Comparison of ENCODE assay signal across 8 mouse cellular contexts in the genomic region with DNA sequence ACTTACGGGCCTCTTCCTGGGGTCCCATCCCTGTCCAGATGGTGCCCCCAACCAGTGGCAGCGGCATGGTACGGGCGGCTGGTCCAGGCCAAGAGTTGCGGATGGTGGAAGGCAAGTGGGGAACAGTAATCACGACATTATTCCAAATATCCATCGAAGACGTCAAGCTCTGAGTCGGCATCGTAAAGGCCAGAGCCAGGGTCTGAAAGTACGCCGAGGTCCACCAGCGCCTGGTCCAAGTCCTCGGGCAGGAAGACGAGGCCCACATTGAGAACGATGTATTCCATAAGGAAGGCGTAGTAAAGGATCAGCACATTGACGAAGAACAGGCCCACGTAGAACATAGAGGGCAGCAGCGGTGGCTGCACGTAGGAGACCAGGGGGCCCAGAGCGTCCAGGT. TPM values are rescaled to one million over a fixed set of nuclear protein-coding genes. Genes with fewer than 3 reads are reported as not detected.
DNase-seq lines count a peak whose midpoint lies in the region; ATAC-seq and TF ChIP-seq lines count a peak whose summit lies in the region.

No protein-coding gene starts in this region.

- no peak for TF ChIP-seq RAD21 in CH12.LX (IDR thresholded peaks at IDR 0.05; ENCODE audit: low read depth, low read length)

- no peak for TF ChIP-seq EP300 in heart, adult 2 months (IDR thresholded peaks at IDR 0.05; ENCODE audit: insufficient read depth, low read depth, low read length)
- TF ChIP-seq EP300 in CH12.LX (IDR thresholded peaks at IDR 0.05; ENCODE audit: low read length) = no peak
- no peak for TF ChIP-seq EP300 in lung, postnatal 0 days (IDR thresholded peaks at IDR 0.05)

- peak; percentile 4; the same call in 1 of the 2 replicates for ATAC-seq in embryonic facial prominence, embryonic 13.5 days (ENCODE audit: insufficient number of reproducible peaks, insufficient read depth, low FRiP score, low TSS enrichment, low read depth)
- no peak; the same call in 1 of the 2 replicates for ATAC-seq in hindbrain, embryonic 16.5 days
- no peak for ATAC-seq in lung, postnatal 0 days
- ATAC-seq in inflammation-experienced regulatory T-cells, adult 6 months = no peak

- in situ Hi-C loops in CH12.LX (cut with MboI; ENCODE audit: low pct_ligation_motif_present, low pct_unique_long_range_greater_than_20kb, low sequenced_read_pairs) = loop anchor here (25.0 kb wide), 1 partner anchor 455 kb away; no protein-coding TSS in a partner anchor

- no peak for TF ChIP-seq CTCF in heart, adult 2 months (IDR thresholded peaks at IDR 0.05)
- TF ChIP-seq CTCF in CH12.LX (conservative IDR thresholded peaks at IDR 0.05 in 1 of 2, IDR thresholded peaks at IDR 0.05 in 1 of 2; ENCODE audit: low read depth in 2 of 2, low read length in 2 of 2) = no peak
- no peak for TF ChIP-seq CTCF in lung, postnatal 0 days (IDR thresholded peaks at IDR 0.05)

- no peaks in the 10 kb centered on the region for H3K9me3 ChIP-seq in CH12.LX (replicated peaks; ENCODE audit: low read length)
- H3K9me3 ChIP-seq in embryonic facial prominence, embryonic 13.5 days = no peaks in the 10 kb centered on the region
- no peaks in the 10 kb centered on the region for H3K9me3 ChIP-seq in hindbrain, embryonic 16.5 days (ENCODE audit: control insufficient read depth, low read length)
- no peaks in the 10 kb centered on the region for H3K9me3 ChIP-seq in lung, postnatal 0 days (ENCODE audit: low read length)

- peak overlapping the region; percentile 76 for H3K9ac ChIP-seq in heart, adult 2 months (ENCODE audit: low read depth, low read length)
- H3K9ac ChIP-seq in CH12.LX (ENCODE audit: insufficient read depth, low read depth) = peak overlapping the region; percentile 73
- H3K9ac ChIP-seq in embryonic facial prominence, embryonic 13.5 days = peak overlapping the region; percentile 91
- H3K9ac ChIP-seq in hindbrain, embryonic 16.5 days (ENCODE audit: low read depth, low read length) = peak overlapping the region; percentile 92
- peak overlapping the region; percentile 76 for H3K9ac ChIP-seq in lung, postnatal 0 days (replicated peaks; ENCODE audit: low read depth)

- DNase-seq in heart, adult 2 months = peak in 1 of 2 experiments; percentile 29
- DNase-seq in heart, postnatal 25 days (ENCODE audit: low spot score) = no peak
- DNase-seq in CH12.LX (ENCODE audit: extremely low read depth) = no peak
- DNase-seq in lung, postnatal 0 days (ENCODE audit: low spot score) = no peak
- no peak for DNase-seq in adrenal gland, adult 2 months

- no peaks in the 10 kb centered on the region for H3K27me3 ChIP-seq in heart, adult 2 months (ENCODE audit: control insufficient read depth, insufficient read depth, low read length)
- peaks cover 2% of the 10 kb centered on the region for H3K27me3 ChIP-seq in CH12.LX (replicated peaks)
- no peaks in the 10 kb centered on the region for H3K27me3 ChIP-seq in embryonic facial prominence, embryonic 13.5 days
- no peaks in the 10 kb centered on the region for H3K27me3 ChIP-seq in hindbrain, embryonic 16.5 days (replicated peaks; ENCODE audit: control insufficient read depth, insufficient read depth, low read length)
- no peaks in the 10 kb centered on the region for H3K27me3 ChIP-seq in lung, postnatal 0 days (replicated peaks; ENCODE audit: insufficient read depth, low read length)

- peak overlapping the region; percentile 86 for H3K27ac ChIP-seq in heart, adult 2 months
- H3K27ac ChIP-seq in CH12.LX (ENCODE audit: insufficient read depth, low read depth) = no peak overlapping the region
- peak overlapping the region; percentile 78 for H3K27ac ChIP-seq in embryonic facial prominence, embryonic 13.5 days
- peak overlapping the region; percentile 80 for H3K27ac ChIP-seq in hindbrain, embryonic 16.5 days (ENCODE audit: low read depth, low read length)
- H3K27ac ChIP-seq in lung, postnatal 0 days (ENCODE audit: low read length) = peak overlapping the region; percentile 84

- H3K4me3 ChIP-seq in heart, adult 2 months = peak overlapping the region; percentile 84
- peak overlapping the region; percentile 66 to 82 (median 76) for H3K4me3 ChIP-seq in CH12.LX (replicated peaks in 1 of 3; ENCODE audit: low read depth in 2 of 3, low read length in 2 of 3, poor library complexity in 1 of 3)
- peak overlapping the region; percentile 77 for H3K4me3 ChIP-seq in embryonic facial prominence, embryonic 13.5 days
- H3K4me3 ChIP-seq in hindbrain, embryonic 16.5 days (ENCODE audit: low read length) = peak overlapping the region; percentile 88
- peak overlapping the region; percentile 82 for H3K4me3 ChIP-seq in lung, postnatal 0 days (ENCODE audit: low read depth, low read length)

- TF ChIP-seq POLR2A in heart, adult 2 months (IDR thresholded peaks at IDR 0.05; ENCODE audit: insufficient read depth, low read depth, low read length) = no peak
- no peak for TF ChIP-seq POLR2A in CH12.LX (IDR thresholded peaks at IDR 0.05; ENCODE audit: low read depth, low read length)

- H3K36me3 ChIP-seq in heart, adult 2 months (ENCODE audit: control insufficient read depth, insufficient read depth, low read length) = 0 out of 2 replicates have a peak, but pooled peaks cover 1% of the 10 kb centered on the region
- H3K36me3 ChIP-seq in CH12.LX (replicated peaks in 1 of 2; ENCODE audit: control insufficient read depth in 1 of 2, insufficient read depth in 1 of 2, low read length in 1 of 2) = peaks cover 0 to 29% of the 10 kb centered on the region in 2 experiments
- no peaks in the 10 kb centered on the region for H3K36me3 ChIP-seq in embryonic facial prominence, embryonic 13.5 days
- no peaks in the 10 kb centered on the region for H3K36me3 ChIP-seq in hindbrain, embryonic 16.5 days (ENCODE audit: control insufficient read depth, insufficient read depth, low read length)
- no peaks in the 10 kb centered on the region for H3K36me3 ChIP-seq in lung, postnatal 0 days (ENCODE audit: insufficient read depth, low read length)

- WGBS in heart, adult 2 months = 3% methylated on average over 22 of the region's 22 CpGs
- WGBS in embryonic facial prominence, embryonic 13.5 days = 4% methylated on average over 22 of the region's 22 CpGs
- WGBS in hindbrain, embryonic 16.5 days = 4% methylated on average over 22 of the region's 22 CpGs
- WGBS in lung, postnatal 0 days = 4% methylated on average over 22 of the region's 22 CpGs

- H3K4me2 ChIP-seq in CH12.LX (ENCODE audit: insufficient read depth, low read depth, poor library complexity, severe bottlenecking) = peak overlapping the region; percentile 75
- H3K4me2 ChIP-seq in embryonic facial prominence, embryonic 13.5 days = peak overlapping the region; percentile 91
- H3K4me2 ChIP-seq in hindbrain, embryonic 16.5 days (ENCODE audit: low read length) = peak overlapping the region; percentile 76
- peak overlapping the region; percentile 100 for H3K4me2 ChIP-seq in lung, postnatal 0 days (replicated peaks; ENCODE audit: low read depth, low read length)

- 0 out of 2 replicates have a peak, but pooled peaks cover 2% of the 10 kb centered on the region for H3K79me2 ChIP-seq in heart, adult 2 months (replicated peaks; ENCODE audit: control insufficient read depth, insufficient read depth, low read length)
- peaks cover 14% of the 10 kb centered on the region for H3K79me2 ChIP-seq in CH12.LX (replicated peaks; ENCODE audit: control insufficient read depth, extremely low read depth, insufficient read depth, poor library complexity, severe bottlenecking)

- intact Hi-C loops in heart, adult 2 months (cut with DNase I) = loop anchor here (5.0 to 10.0 kb wide), 2 partner anchors 130 to 713 kb away; a partner anchor contains a TSS
- intact Hi-C loops in heart, postnatal 25 days (cut with DNase I) = loop anchor here (10.0 kb wide), 2 partner anchors 593 to 713 kb away; a partner anchor contains a TSS

- dilution Hi-C loops in CH12.LX (cut with MboI; ENCODE audit: extremely low pct_ligation_motif_present, extremely low pct_unique_long_range_greater_than_20kb, low sequenced_read_pairs) = no loop called here

- H3K4me1 ChIP-seq in heart, adult 2 months (ENCODE audit: control insufficient read depth, insufficient read depth, low read length) = peaks cover 9% of the 10 kb centered on the region
- peaks cover 16 to 67% of the 10 kb centered on the region in 2 experiments for H3K4me1 ChIP-seq in CH12.LX (ENCODE audit: control insufficient read depth in 1 of 2, insufficient read depth in 2 of 2)
- H3K4me1 ChIP-seq in embryonic facial prominence, embryonic 13.5 days = peaks cover 53% of the 10 kb centered on the region
- H3K4me1 ChIP-seq in hindbrain, embryonic 16.5 days (ENCODE audit: control insufficient read depth, insufficient read depth, low read depth, low read length) = peaks cover 40% of the 10 kb centered on the region
- H3K4me1 ChIP-seq in lung, postnatal 0 days (ENCODE audit: insufficient read depth, low read depth, low read length) = peaks cover 35% of the 10 kb centered on the region; the same call in 1 of the 2 replicates

RNA-seq across cellular contexts. Expression of a gene that starts 0.6 kb away (rescaled TPM):
- 10 to 100 TPM; 32.1 to 41.1 TPM for total RNA-seq in heart, adult 2 months (2021)
- polyA plus RNA-seq in heart, adult 2 months (2012; rRNA removed) = 56.8 and 65.5 TPM in 2 replicates
- total RNA-seq in heart, postnatal 25 days (2021) = 10 to 100 TPM; 34.6 to 37.4 TPM
- 13.7 and 14.1 TPM in 2 replicates for total RNA-seq in CH12.LX (2012; rRNA removed)
- total RNA-seq in CH12.LX (2014; rRNA removed) = 10.0 and 11.3 TPM in 2 replicates
- 18.6 and 19.6 TPM in 2 replicates for polyA plus RNA-seq in CH12.LX (2012; ENCODE audit: insufficient read length, low read depth)
- polyA plus RNA-seq in embryonic facial prominence, embryonic 13.5 days (2015; fragmentation: Nextera tagmentation; extraction: Ambion mirVana) = 23.5 and 24.8 TPM in 2 replicates
- polyA plus RNA-seq in hindbrain, embryonic 16.5 days (2015; fragmentation: Nextera tagmentation; extraction: Ambion mirVana) = 8.7 and 16.9 TPM in 2 replicates
- polyA plus RNA-seq in lung, postnatal 0 days (2015; fragmentation: Nextera tagmentation; extraction: Ambion mirVana) = 19.2 and 19.4 TPM in 2 replicates
- polyA plus RNA-seq in inflammation-experienced regulatory T-cells, adult 6 months (2017; shearing (Covaris generic)) = 1 to 10 TPM; 4.1 to 5.1 (median 4.6) TPM
- 10 to 100 TPM; 17.1 to 24.2 TPM for total RNA-seq in adrenal gland, adult 2 months (2021)
- polyA plus RNA-seq in adrenal gland, adult 2 months (2012; rRNA removed) = 89.2 and 99.6 TPM in 2 replicates

RNA-seq across cellular contexts. Expression of a gene that starts 2.9 kb away (rescaled TPM):
- total RNA-seq in heart, adult 2 months (2021) = 10 to 100 TPM; 55.4 to 57.5 TPM
- polyA plus RNA-seq in heart, adult 2 months (2012; rRNA removed) = 27.6 and 47.7 TPM in 2 replicates
- total RNA-seq in heart, postnatal 25 days (2021) = 10 to 100 TPM; 55.1 to 56.0 TPM
- total RNA-seq in CH12.LX (2012; rRNA removed) = 24.2 and 26.2 TPM in 2 replicates
- 19.3 and 20.0 TPM in 2 replicates for total RNA-seq in CH12.LX (2014; rRNA removed)
- polyA plus RNA-seq in CH12.LX (2012; ENCODE audit: insufficient read length, low read depth) = 18.5 and 20.5 TPM in 2 replicates
- 37.9 and 42.0 TPM in 2 replicates for polyA plus RNA-seq in embryonic facial prominence, embryonic 13.5 days (2015; fragmentation: Nextera tagmentation; extraction: Ambion mirVana)
- 60.7 and 66.7 TPM in 2 replicates for polyA plus RNA-seq in hindbrain, embryonic 16.5 days (2015; fragmentation: Nextera tagmentation; extraction: Ambion mirVana)
- polyA plus RNA-seq in lung, postnatal 0 days (2015; fragmentation: Nextera tagmentation; extraction: Ambion mirVana) = 32.0 and 34.6 TPM in 2 replicates
- 10 to 100 TPM in 1 of 3 experiments, 1 to 10 TPM in 2; 5.7 to 10.2 (median 7.8) TPM for polyA plus RNA-seq in inflammation-experienced regulatory T-cells, adult 6 months (2017; shearing (Covaris generic))
- total RNA-seq in adrenal gland, adult 2 months (2021) = 10 to 100 TPM; 44.0 to 44.4 TPM
- 15.9 and 22.6 TPM in 2 replicates for polyA plus RNA-seq in adrenal gland, adult 2 months (2012; rRNA removed)
